Mouse (Mus musculus) thymus, adult 2 months (tissue): ENCODE data around the gene Ddo. TPM values are rescaled to one million over a fixed set of nuclear protein-coding genes. Genes with fewer than 3 reads are reported as not detected.

Source experiments
- DNase-seq: peaks from one replicate; pipeline ENCODE4 v3.0.0; 2021
- H3K27ac ChIP-seq: fragments of 200-500 bp; 2 replicates; pipeline ENCODE4 v1.5.1; 2012; ENCODE audit warnings: low read length, control low read depth; ENCODE audit not compliant: control insufficient read depth, insufficient read depth
- H3K27me3 ChIP-seq: fragments of 200-500 bp; 2 replicates; pipeline ENCODE4 v1.6.1; 2012; ENCODE audit warnings: mild to moderate bottlenecking, low read length, moderate library complexity, mixed read lengths; ENCODE audit not compliant: control insufficient read depth, insufficient read depth
- H3K36me3 ChIP-seq: fragments of 200-500 bp; 2 replicates; pipeline ENCODE4 v1.6.1; 2012; ENCODE audit warnings: mild to moderate bottlenecking, low read length, moderate library complexity; ENCODE audit not compliant: control insufficient read depth, insufficient read depth
- H3K4me1 ChIP-seq: fragments of 200-500 bp; replicated peaks from 2 replicates; pipeline ENCODE4 v1.6.1; 2012; ENCODE audit warnings: low read length; ENCODE audit not compliant: control insufficient read depth, insufficient read depth
- H3K4me3 ChIP-seq: fragments of 200-500 bp; 2 replicates; pipeline ENCODE4 v1.5.1; 2012; ENCODE audit warnings: mild to moderate bottlenecking, low read length, control low read depth, moderate library complexity; ENCODE audit not compliant: control insufficient read depth, insufficient read depth
- CTCF ChIP-seq: fragments of 200-500 bp; IDR thresholded peaks from 2 replicates; pipeline ENCODE4 v1.5.1; 2012; ENCODE audit warnings: mild to moderate bottlenecking, control low read depth, low read length, moderate library complexity, borderline replicate concordance; ENCODE audit not compliant: control insufficient read depth, poor library complexity, insufficient read depth; ENCODE audit errors: extremely low read depth
- POLR2A ChIP-seq: fragments of 200-500 bp; IDR thresholded peaks from 2 replicates; pipeline ENCODE4 v1.6.1; 2012; ENCODE audit warnings: mild to moderate bottlenecking, low read length, control low read depth, moderate library complexity; ENCODE audit not compliant: control insufficient read depth, poor library complexity, insufficient read depth; ENCODE audit errors: extremely low read depth
- WGBS: fragments of 180-500 bp; shearing (Covaris S2); methylation state at CpG from one replicate; pipeline ENCODE4 v1.1.7; 2018; 5-methylcytosine and 5-hydroxymethylcytosine counted together
- polyA plus RNA-seq: library from polyadenylated mRNA; depleted of rRNA; stranded (reverse); fragments of >200 nt; gene quantifications from 2 replicates; pipeline ENCODE4 v1.2.3, GENCODE M21; 2012

Ddo gene
- polyA plus RNA-seq, 1 experiment: 3.7 TPM

GRCm38 (mm10) chr10:40674151-40674550 lies 44.3 kb downstream of the Ddo start:
- no peaks in the 10 kb centered on the region for H3K27me3 ChIP-seq
- no peak for DNase-seq
- no peak overlapping the region for H3K4me3 ChIP-seq
- peaks cover 4% of the 10 kb centered on the region; the same call in 1 of the 2 replicates for H3K4me1 ChIP-seq
- no peaks in the 10 kb centered on the region for H3K36me3 ChIP-seq
- no peak overlapping the region for H3K27ac ChIP-seq
- no peak for TF ChIP-seq CTCF
- TF ChIP-seq POLR2A: no peak
- WGBS: 18% methylated on average over 13 of the region's 13 CpGs

- Histone ChIP-seq H3K4me3 (no peak overlapping the region), H3K4me1 (peaks cover 4% of the 10 kb centered on the region; the same call in 1 of the 2 replicates), H3K27me3 (no peaks in the 10 kb centered on the region), H3K36me3 (no peaks in the 10 kb centered on the region), H3K27ac (no peak overlapping the region)
- no peak for TF ChIP-seq POLR2A
- no peak for TF ChIP-seq CTCF
- no peak for DNase-seq
- 34% methylated on average over 7 of the region's 7 CpGs for WGBS
These were observed 46.1 kb downstream of the Ddo start for GRCm38 (mm10) chr10:40675921-40676320.

- DNase-seq: no peak
- H3K27me3 ChIP-seq: peaks cover 4% of the 10 kb centered on the region; the same call in 1 of the 2 replicates
- H3K4me1 ChIP-seq: peaks cover 4% of the 10 kb centered on the region; the same call in 1 of the 2 replicates
- 82% methylated on average over 3 of the region's 3 CpGs for WGBS
- H3K36me3 ChIP-seq: no peaks in the 10 kb centered on the region
- TF ChIP-seq POLR2A (no peak), CTCF (no peak)
- no peak overlapping the region for H3K4me3 ChIP-seq
- no peak overlapping the region for H3K27ac ChIP-seq
These were observed 48.7 kb downstream of the Ddo start for GRCm38 (mm10) chr10:40678477-40678876.

- H3K36me3 ChIP-seq: no peaks in the 10 kb centered on the region
- H3K27ac ChIP-seq: no peak overlapping the region
- H3K27me3 ChIP-seq: peaks cover 4% of the 10 kb centered on the region; the same call in 1 of the 2 replicates
- no peak overlapping the region for H3K4me3 ChIP-seq
- H3K4me1 ChIP-seq: no peaks in the 10 kb centered on the region
- TF ChIP-seq CTCF: no peak
- no peak for TF ChIP-seq POLR2A
- WGBS: 61% methylated on average over 8 of the region's 8 CpGs
- DNase-seq: no peak
These were observed 52.7 kb downstream of the Ddo start for GRCm38 (mm10) chr10:40682470-40682869.

- H3K4me1 ChIP-seq: no peaks in the 10 kb centered on the region
- no peaks in the 10 kb centered on the region for H3K36me3 ChIP-seq
- TF ChIP-seq POLR2A (no peak), CTCF (no peak)
- 3% methylated on average over 50 of the region's 50 CpGs for WGBS
- H3K4me3 ChIP-seq: no peak within 1 kb of the TSS
- no peak within 1 kb of the TSS for H3K27ac ChIP-seq
- peaks cover 4% of the 10 kb centered on the region; the same call in 1 of the 2 replicates for H3K27me3 ChIP-seq
- DNase-seq: no peak
These were observed 53.5 kb downstream of the Ddo start, which contains the start of gene Mettl24 for GRCm38 (mm10) chr10:40683092-40683867. Mettl24 (plus strand) TSS chr10:40683282.

- no peak overlapping the region for H3K4me3 ChIP-seq
- TF ChIP-seq POLR2A: no peak
- TF ChIP-seq CTCF: no peak
- H3K4me1 ChIP-seq: no peaks in the 10 kb centered on the region
- H3K36me3 ChIP-seq: no peaks in the 10 kb centered on the region
- H3K27ac ChIP-seq: no peak overlapping the region
- peaks cover 4% of the 10 kb centered on the region; the same call in 1 of the 2 replicates for H3K27me3 ChIP-seq
- WGBS: 68% methylated on average over 9 of the region's 9 CpGs
- DNase-seq: no peak
These were observed 54.0 kb downstream of the Ddo start for GRCm38 (mm10) chr10:40683868-40684253.
